Mouse (Mus musculus): Measurements from ENCODE around the gene Eif2b2. TPM values are rescaled to one million over a fixed set of nuclear protein-coding genes. Genes with fewer than 3 reads are reported as not detected.

Gene Eif2b2
- polyA plus RNA-seq (2016; fragmentation: Nextera tagmentation; extraction: Ambion mirVana) = 85.7 and 86.6 TPM in 2 replicates

- H3K27ac ChIP-seq (replicated peaks) = peak within 1 kb of the TSS; percentile 54
- WGBS = under 1% methylated on average over 53 of the region's 54 CpGs
Observed at GRCm38 (mm10) chr12:85219236-85219904, at the start of gene Eif2b2. Gene Eif2b2, plus strand, starts transcription at chr12:85219481.

GRCm38 (mm10) chr12:85169877-85170276, 49.4 kb upstream of the Eif2b2 start:
- Histone ChIP-seq H3K9ac (replicated peaks) (no peak overlapping the region), H3K9me3 (no peaks in the 10 kb centered on the region), H3K27ac (replicated peaks) (no peak overlapping the region), H3K27me3 (peaks cover 7% of the 10 kb centered on the region), H3K4me1 (peaks cover 8% of the 10 kb centered on the region), H3K4me2 (replicated peaks) (peak overlapping the region; percentile 38; the same call in 1 of the 2 replicates), H3K4me3 (no peak overlapping the region), H3K36me3 (no peaks in the 10 kb centered on the region)
- WGBS = 51% methylated on average over 3 of the region's 3 CpGs
- no peak for ATAC-seq (ENCODE audit: low FRiP score, low read depth)

More at GRCm38 (mm10) chr12:85219236-85219904, at the start of gene Eif2b2:
- no peaks in the 10 kb centered on the region for H3K27me3 ChIP-seq
- peak; percentile 100 for ATAC-seq (ENCODE audit: low FRiP score, low read depth)
- peak within 1 kb of the TSS; percentile 77 for H3K9ac ChIP-seq (replicated peaks)
- H3K4me3 ChIP-seq = peak within 1 kb of the TSS; percentile 91
- peak within 1 kb of the TSS; percentile 86 for H3K4me2 ChIP-seq (replicated peaks)
- peaks cover 23% of the 10 kb centered on the region for H3K4me1 ChIP-seq
- peaks cover 37% of the 10 kb centered on the region for H3K36me3 ChIP-seq
- no peaks in the 10 kb centered on the region for H3K9me3 ChIP-seq

- H3K36me3 ChIP-seq = no peaks in the 10 kb centered on the region
- H3K27ac ChIP-seq (replicated peaks) = no peak overlapping the region
- no peak for ATAC-seq (ENCODE audit: low FRiP score, low read depth)
- H3K4me3 ChIP-seq = no peak overlapping the region
- WGBS = 87% methylated on average over 11 of the region's 11 CpGs
- peaks cover 7% of the 10 kb centered on the region for H3K27me3 ChIP-seq
- no peak overlapping the region for H3K4me2 ChIP-seq (replicated peaks)
- H3K9ac ChIP-seq (replicated peaks) = no peak overlapping the region
- peaks cover 13% of the 10 kb centered on the region for H3K4me1 ChIP-seq
- H3K9me3 ChIP-seq = no peaks in the 10 kb centered on the region
Observed at GRCm38 (mm10) chr12:85170284-85170947, 48.9 kb upstream of the Eif2b2 start.

- ATAC-seq (ENCODE audit: low FRiP score, low read depth) = no peak
- Histone ChIP-seq H3K27ac (replicated peaks) (no peak overlapping the region), H3K36me3 (no peaks in the 10 kb centered on the region), H3K9me3 (no peaks in the 10 kb centered on the region), H3K9ac (replicated peaks) (no peak overlapping the region), H3K4me1 (peaks cover 18% of the 10 kb centered on the region), H3K4me2 (replicated peaks) (no peak overlapping the region), H3K4me3 (no peak overlapping the region), H3K27me3 (peaks cover 7% of the 10 kb centered on the region)
- WGBS = 83% methylated on average over 3 of the region's 3 CpGs
Observed at GRCm38 (mm10) chr12:85170948-85171307, 48.4 kb upstream of the Eif2b2 start.

GRCm38 (mm10) chr12:85174016-85174415, 45.3 kb upstream of the Eif2b2 start:
- no peak for ATAC-seq (ENCODE audit: low FRiP score, low read depth)
- Histone ChIP-seq H3K9ac (replicated peaks) (no peak overlapping the region), H3K4me3 (no peak overlapping the region), H3K36me3 (no peaks in the 10 kb centered on the region), H3K4me1 (peaks cover 34% of the 10 kb centered on the region), H3K9me3 (no peaks in the 10 kb centered on the region), H3K27ac (replicated peaks) (no peak overlapping the region), H3K27me3 (peaks cover 30% of the 10 kb centered on the region), H3K4me2 (replicated peaks) (no peak overlapping the region)
- WGBS = 75% methylated on average over 7 of the region's 7 CpGs

- Histone ChIP-seq H3K27me3 (peaks cover 32% of the 10 kb centered on the region), H3K9ac (replicated peaks) (no peak overlapping the region), H3K9me3 (no peaks in the 10 kb centered on the region), H3K4me2 (replicated peaks) (peak overlapping the region; percentile 52), H3K4me3 (peak overlapping the region; percentile 31), H3K27ac (replicated peaks) (no peak overlapping the region), H3K36me3 (no peaks in the 10 kb centered on the region), H3K4me1 (peaks cover 28% of the 10 kb centered on the region)
- 39% methylated on average over 16 of the region's 16 CpGs for WGBS
- ATAC-seq (ENCODE audit: low FRiP score, low read depth) = no peak
Observed at GRCm38 (mm10) chr12:85175087-85175675, 44.1 kb upstream of the Eif2b2 start.

GRCm38 (mm10) chr12:85175926-85176845, 43.1 kb upstream of the Eif2b2 start:
- peaks cover 31% of the 10 kb centered on the region for H3K27me3 ChIP-seq
- H3K4me3 ChIP-seq = peak overlapping the region; percentile 31; the same call in 1 of the 2 replicates
- peak overlapping the region; percentile 52 for H3K4me2 ChIP-seq (replicated peaks)
- peaks cover 28% of the 10 kb centered on the region for H3K4me1 ChIP-seq
- no peaks in the 10 kb centered on the region for H3K36me3 ChIP-seq
- ATAC-seq (ENCODE audit: low FRiP score, low read depth) = peak; percentile 86
- H3K9ac ChIP-seq (replicated peaks) = peak overlapping the region; percentile 41
- WGBS = 7% methylated on average over 11 of the region's 11 CpGs
- no peaks in the 10 kb centered on the region for H3K9me3 ChIP-seq
- H3K27ac ChIP-seq (replicated peaks) = peak overlapping the region; percentile 60; the same call in 1 of the 2 replicates

- 3% methylated on average over 32 of the region's 32 CpGs for WGBS
- no peaks in the 10 kb centered on the region for H3K36me3 ChIP-seq
- H3K27ac ChIP-seq (replicated peaks) = no peak overlapping the region
- peaks cover 31% of the 10 kb centered on the region for H3K27me3 ChIP-seq
- H3K4me3 ChIP-seq = peak overlapping the region; percentile 31
- H3K4me1 ChIP-seq = peaks cover 35% of the 10 kb centered on the region
- peak overlapping the region; percentile 52 for H3K4me2 ChIP-seq (replicated peaks)
- H3K9ac ChIP-seq (replicated peaks) = peak overlapping the region; percentile 41
- no peaks in the 10 kb centered on the region for H3K9me3 ChIP-seq
- ATAC-seq (ENCODE audit: low FRiP score, low read depth) = no peak
Observed at GRCm38 (mm10) chr12:85176846-85177523, 42.3 kb upstream of the Eif2b2 start.

GRCm38 (mm10) chr12:85177740-85178239, 41.5 kb upstream of the Eif2b2 start, which contains the start of gene Pgf:
Gene Pgf, minus strand, starts transcription at chr12:85177790.
- Histone ChIP-seq H3K4me1 (peaks cover 41% of the 10 kb centered on the region), H3K27ac (replicated peaks) (no peak within 1 kb of the TSS)

GRCm38 (mm10) chr12:85178294-85178693, 41.0 kb upstream of the Eif2b2 start:
- WGBS = 64% methylated on average over 2 of the region's 2 CpGs
- Histone ChIP-seq H3K4me2 (replicated peaks) (no peak overlapping the region), H3K9me3 (no peaks in the 10 kb centered on the region), H3K36me3 (no peaks in the 10 kb centered on the region), H3K27ac (replicated peaks) (no peak overlapping the region), H3K4me1 (peaks cover 41% of the 10 kb centered on the region), H3K4me3 (no peak overlapping the region), H3K27me3 (peaks cover 36% of the 10 kb centered on the region), H3K9ac (replicated peaks) (no peak overlapping the region)
- ATAC-seq (ENCODE audit: low FRiP score, low read depth) = no peak

More at GRCm38 (mm10) chr12:85177740-85178239, 41.5 kb upstream of the Eif2b2 start, which contains the start of gene Pgf:
- peak within 1 kb of the TSS; percentile 52 for H3K4me2 ChIP-seq (replicated peaks)
- H3K9me3 ChIP-seq = no peaks in the 10 kb centered on the region
- peak within 1 kb of the TSS; percentile 31 for H3K4me3 ChIP-seq
- ATAC-seq (ENCODE audit: low FRiP score, low read depth) = no peak
- H3K9ac ChIP-seq (replicated peaks) = peak within 1 kb of the TSS; percentile 41
- WGBS = 75% methylated on average over 10 of the region's 10 CpGs
- H3K36me3 ChIP-seq = no peaks in the 10 kb centered on the region
- peaks cover 32% of the 10 kb centered on the region for H3K27me3 ChIP-seq
